Mouse (Mus musculus) forebrain, embryonic 10.5 days (tissue): Measurements from ENCODE around the gene Ntm. TPM values are rescaled to one million over a fixed set of nuclear protein-coding genes. Genes with fewer than 3 reads are reported as not detected.
A peak's percentile ranks its signal among the peaks of the same experiment; 100 is the strongest.

Source experiments
- DNase-seq: peaks from one replicate; pipeline ENCODE4 v3.0.0-alpha.2; 2017; ENCODE audit warnings: low spot score; ENCODE audit errors: extremely low spot score
- H3K27ac ChIP-seq: fragments of 300-500 bp; sonication (generic); 2 replicates; pipeline ENCODE4 v1.5.1; 2016; ENCODE audit warnings: mild to moderate bottlenecking
- H3K27me3 ChIP-seq: fragments of 300-500 bp; sonication (generic); 2 replicates; pipeline ENCODE4 v1.6.1; 2016; ENCODE audit warnings: mild to moderate bottlenecking; ENCODE audit not compliant: poor library complexity, severe bottlenecking
- H3K36me3 ChIP-seq: fragments of 300-500 bp; sonication (generic); replicated peaks from 2 replicates; pipeline ENCODE4 v1.6.1; 2016; ENCODE audit warnings: mild to moderate bottlenecking, moderate library complexity
- H3K4me1 ChIP-seq: fragments of 300-500 bp; sonication (generic); 2 replicates; pipeline ENCODE4 v1.6.1; 2016
- H3K4me3 ChIP-seq: fragments of 300-500 bp; sonication (generic); 2 replicates; pipeline ENCODE4 v1.5.1; 2016; ENCODE audit warnings: mild to moderate bottlenecking, moderate library complexity
- H3K9me3 ChIP-seq: fragments of 300-500 bp; sonication (generic); 2 replicates; pipeline ENCODE4 v1.6.1; 2016; ENCODE audit warnings: mild to moderate bottlenecking, moderate library complexity
- WGBS: fragments of 180-500 bp; shearing (Covaris S2); methylation state at CpG from one replicate; pipeline ENCODE4 v1.1.7; 2016; 5-methylcytosine and 5-hydroxymethylcytosine counted together
- polyA plus RNA-seq: library from polyadenylated mRNA; unstranded; fragments of >200 nt; fragmentation: Nextera tagmentation; extraction: Ambion mirVana; gene quantifications from 2 replicates; pipeline ENCODE4 v1.2.1, GENCODE M21; 2016

The Ntm gene
- polyA plus RNA-seq, 1 experiment from 2014 or later: 6.5 TPM

DNA sequence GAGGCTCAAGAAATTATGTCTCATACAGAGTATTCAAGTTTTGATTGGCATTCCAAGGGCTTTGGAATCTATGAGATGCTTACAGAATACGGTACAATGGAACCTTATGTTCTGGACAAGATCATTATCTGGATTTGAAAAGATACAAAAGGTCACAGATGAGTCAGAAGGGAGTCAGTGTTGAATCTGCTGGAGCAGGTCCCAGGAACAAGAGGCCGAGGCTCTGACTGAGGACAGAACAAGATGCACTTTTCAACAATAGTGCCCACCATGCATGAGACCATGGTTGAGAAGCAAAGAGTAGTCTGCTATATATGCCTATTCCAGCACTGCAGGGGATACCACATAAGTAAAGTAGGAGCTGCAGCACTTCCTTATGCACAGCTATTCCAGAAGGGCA is 710.1 kb downstream of the Ntm start:
- no peak overlapping the region for H3K4me3 ChIP-seq
- H3K9me3 ChIP-seq: no peaks in the 10 kb centered on the region
- DNase-seq: no peak
- 80% methylated on average over 2 of the region's 2 CpGs for WGBS
- no peaks in the 10 kb centered on the region for H3K36me3 ChIP-seq
- H3K27ac ChIP-seq: no peak overlapping the region
- H3K4me1 ChIP-seq: no peaks in the 10 kb centered on the region
- H3K27me3 ChIP-seq: no peaks in the 10 kb centered on the region

GRCm38 (mm10) chr9:29250813-29251212 is 712.1 kb downstream of the Ntm start:
- H3K27ac ChIP-seq: no peak overlapping the region
- no peaks in the 10 kb centered on the region for H3K4me1 ChIP-seq
- WGBS: 70% methylated on average over 3 of the region's 3 CpGs
- H3K27me3 ChIP-seq: peaks cover 4% of the 10 kb centered on the region; the same call in 1 of the 2 replicates
- no peak for DNase-seq
- no peak overlapping the region for H3K4me3 ChIP-seq
- no peaks in the 10 kb centered on the region for H3K36me3 ChIP-seq
- H3K9me3 ChIP-seq: no peaks in the 10 kb centered on the region

- WGBS: 74% methylated on average over 3 of the region's 3 CpGs
- H3K27me3 ChIP-seq: peaks cover 9% of the 10 kb centered on the region; the same call in 1 of the 2 replicates
- no peak for DNase-seq
Observed at GRCm38 (mm10) chr9:29247812-29248211, 715.1 kb downstream of the Ntm start.

GRCm38 (mm10) chr9:29244006-29244405 is 718.9 kb downstream of the Ntm start:
- no peak overlapping the region for H3K4me3 ChIP-seq
- H3K27me3 ChIP-seq: peaks cover 22% of the 10 kb centered on the region
- H3K36me3 ChIP-seq: no peaks in the 10 kb centered on the region
- H3K27ac ChIP-seq: no peak overlapping the region
- H3K4me1 ChIP-seq: peaks cover 14% of the 10 kb centered on the region
- WGBS: 85% methylated on average over 2 of the region's 2 CpGs
- no peak for DNase-seq
- no peaks in the 10 kb centered on the region for H3K9me3 ChIP-seq

More at GRCm38 (mm10) chr9:29247812-29248211, 715.1 kb downstream of the Ntm start:
- H3K4me1 ChIP-seq: peaks cover 4% of the 10 kb centered on the region
- no peak overlapping the region for H3K4me3 ChIP-seq
- H3K9me3 ChIP-seq: no peaks in the 10 kb centered on the region
- H3K27ac ChIP-seq: no peak overlapping the region
- no peaks in the 10 kb centered on the region for H3K36me3 ChIP-seq

GRCm38 (mm10) chr9:29242497-29243422 is 720.2 kb downstream of the Ntm start:
- peaks cover 14% of the 10 kb centered on the region for H3K4me1 ChIP-seq
- DNase-seq: no peak
- H3K36me3 ChIP-seq: no peaks in the 10 kb centered on the region
- H3K4me3 ChIP-seq: no peak overlapping the region
- no peak overlapping the region for H3K27ac ChIP-seq
- no peaks in the 10 kb centered on the region for H3K9me3 ChIP-seq
- 74% methylated on average over 8 of the region's 8 CpGs for WGBS
- H3K27me3 ChIP-seq: peaks cover 28% of the 10 kb centered on the region

DNA sequence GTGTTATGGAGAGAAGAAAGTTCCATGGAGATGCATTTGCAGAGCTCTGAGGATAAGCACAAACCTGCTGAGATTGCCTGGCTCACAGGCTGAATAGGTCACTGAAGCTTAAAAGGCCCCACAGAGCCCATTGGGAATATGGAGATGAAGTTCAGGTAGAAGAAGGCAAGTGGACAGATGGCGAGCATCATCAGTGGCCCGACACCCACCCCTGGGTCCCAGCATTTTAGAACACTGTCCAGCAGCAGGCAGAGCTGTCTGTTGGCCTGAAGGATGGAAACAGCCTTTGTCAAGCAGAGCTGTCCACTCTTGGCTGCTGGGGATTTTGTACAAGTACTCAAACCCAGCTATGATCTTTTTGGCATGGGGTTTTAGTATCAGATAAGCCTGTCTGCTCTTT is 722.1 kb downstream of the Ntm start:
- H3K9me3 ChIP-seq: no peaks in the 10 kb centered on the region
- H3K4me1 ChIP-seq: peaks cover 14% of the 10 kb centered on the region
- WGBS: 96% methylated on average over 2 of the region's 2 CpGs
- H3K27me3 ChIP-seq: peaks cover 24% of the 10 kb centered on the region
- no peak for DNase-seq
- no peaks in the 10 kb centered on the region for H3K36me3 ChIP-seq
- no peak overlapping the region for H3K27ac ChIP-seq
- no peak overlapping the region for H3K4me3 ChIP-seq

GRCm38 (mm10) chr9:29238973-29239372 is 724.0 kb downstream of the Ntm start:
- Histone ChIP-seq H3K4me3 (no peak overlapping the region), H3K36me3 (no peaks in the 10 kb centered on the region), H3K4me1 (peaks cover 14% of the 10 kb centered on the region), H3K27me3 (peaks cover 22% of the 10 kb centered on the region), H3K27ac (no peak overlapping the region), H3K9me3 (no peaks in the 10 kb centered on the region)
- DNase-seq: no peak
- 91% methylated on average over 3 of the region's 3 CpGs for WGBS

GRCm38 (mm10) chr9:29236752-29237151 is 726.2 kb downstream of the Ntm start:
- H3K36me3 ChIP-seq: no peaks in the 10 kb centered on the region
- H3K27ac ChIP-seq: no peak overlapping the region
- no peak overlapping the region for H3K4me3 ChIP-seq
- 91% methylated on average over 3 of the region's 3 CpGs for WGBS
- H3K4me1 ChIP-seq: no peaks in the 10 kb centered on the region
- peaks cover 19% of the 10 kb centered on the region for H3K27me3 ChIP-seq
- no peaks in the 10 kb centered on the region for H3K9me3 ChIP-seq
- DNase-seq: no peak

GRCm38 (mm10) chr9:29227747-29228146 is 735.2 kb downstream of the Ntm start:
- 95% methylated on average over 4 of the region's 4 CpGs for whole genome bisulfite sequencing
- Histone ChIP-seq H3K9me3 (no peaks in the 10 kb centered on the region), H3K4me3 (no peak overlapping the region), H3K27me3 (peaks cover 7% of the 10 kb centered on the region; the same call in 1 of the 2 replicates), H3K27ac (no peak overlapping the region), H3K36me3 (no peaks in the 10 kb centered on the region), H3K4me1 (peaks cover 18% of the 10 kb centered on the region)
- DNase-seq: no peak

- no peak overlapping the region for H3K4me3 ChIP-seq
- H3K4me1 ChIP-seq: peaks cover 40% of the 10 kb centered on the region
- H3K27ac ChIP-seq: no peak overlapping the region
- DNase-seq: no peak
- no peaks in the 10 kb centered on the region for H3K9me3 ChIP-seq
- WGBS: 57% methylated on average over 10 of the region's 10 CpGs
- peaks cover 15% of the 10 kb centered on the region for H3K27me3 ChIP-seq
- H3K36me3 ChIP-seq: no peaks in the 10 kb centered on the region
Observed at GRCm38 (mm10) chr9:29222915-29223545, 739.9 kb downstream of the Ntm start.

DNA sequence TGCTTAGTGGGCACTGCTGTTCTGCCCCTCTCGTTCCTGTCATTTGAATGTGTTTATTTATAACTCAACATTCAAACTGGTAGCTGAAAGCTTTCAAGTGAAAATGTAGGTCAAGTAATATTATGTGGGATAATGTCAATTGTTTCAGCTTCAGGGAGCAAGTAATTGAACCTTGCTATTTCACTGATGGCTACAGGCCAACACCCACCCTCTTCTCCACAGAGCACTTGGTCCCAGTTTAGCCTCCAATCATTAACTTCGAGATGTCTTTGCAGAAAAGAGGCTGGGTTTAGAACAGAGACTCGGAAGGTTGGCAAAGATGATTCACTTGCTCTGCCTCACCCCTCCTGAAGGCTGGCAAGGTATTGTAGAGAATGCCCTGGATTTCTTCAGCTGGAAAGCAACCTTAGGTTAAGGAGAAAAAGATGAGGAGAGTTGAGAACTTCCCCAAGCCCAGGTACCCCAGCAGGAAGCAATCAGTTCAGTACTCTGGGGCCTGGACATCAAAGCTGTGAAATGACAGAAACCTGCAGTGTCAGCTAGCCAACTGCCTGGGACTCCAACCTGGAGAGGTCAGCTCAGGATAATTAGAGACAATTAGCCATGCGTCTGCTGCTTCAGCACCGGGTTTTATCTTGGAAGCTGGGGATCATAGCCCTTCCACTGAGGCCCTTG is 741.9 kb downstream of the Ntm start:
- DNase-seq: no peak
- Histone ChIP-seq H3K36me3 (no peaks in the 10 kb centered on the region), H3K9me3 (no peaks in the 10 kb centered on the region), H3K27ac (no peak overlapping the region), H3K4me1 (peaks cover 45% of the 10 kb centered on the region), H3K27me3 (peaks cover 15% of the 10 kb centered on the region), H3K4me3 (no peak overlapping the region)
- 34% methylated on average over 5 of the region's 5 CpGs for WGBS

DNA sequence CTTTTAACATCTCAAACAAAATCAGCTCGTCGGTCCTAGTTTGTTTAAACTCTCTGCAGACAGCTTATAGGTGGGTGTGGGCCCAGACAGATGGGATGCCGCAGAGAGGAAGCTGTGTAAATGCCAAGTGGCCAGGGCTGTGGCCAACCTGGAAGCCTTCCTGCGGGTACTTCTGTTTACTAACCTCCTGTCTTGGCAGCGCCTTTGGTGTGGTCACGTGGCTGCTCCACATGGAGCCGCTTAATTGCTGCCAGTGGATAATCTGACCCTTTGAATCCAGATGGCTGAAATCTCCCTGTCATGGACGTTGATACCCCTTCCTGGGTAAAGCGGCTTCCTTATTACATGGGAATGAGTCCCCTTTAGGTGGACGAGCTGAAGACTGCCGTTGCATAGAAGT is 742.4 kb downstream of the Ntm start:
- H3K27ac ChIP-seq: 0 out of 2 replicates have a peak overlapping the region, but pooled peaks have one; percentile 40
- no peaks in the 10 kb centered on the region for H3K9me3 ChIP-seq
- H3K36me3 ChIP-seq: no peaks in the 10 kb centered on the region
- H3K27me3 ChIP-seq: peaks cover 15% of the 10 kb centered on the region
- 37% methylated on average over 11 of the region's 11 CpGs for WGBS
- H3K4me3 ChIP-seq: no peak overlapping the region
- H3K4me1 ChIP-seq: peaks cover 43% of the 10 kb centered on the region
- no peak for DNase-seq
